Mouse (Mus musculus) embryonic fibroblast, embryonic 13.5 days (primary cell): ENCODE measurements around the gene Gemin8. TPM values are rescaled to one million over a fixed set of nuclear protein-coding genes. Genes with fewer than 3 reads are reported as not detected.
A peak's percentile ranks its signal among the peaks of the same experiment; 100 is the strongest.

Experiments used
- H3K27ac ChIP-seq: 2 replicates; pipeline ENCODE4 v1.5.1; 2012; ENCODE audit warnings: low read length, control low read depth, inconsistent platforms; ENCODE audit not compliant: insufficient read depth
- H3K4me1 ChIP-seq: 2 replicates; pipeline ENCODE4 v1.6.1; 2011; ENCODE audit warnings: low read length; ENCODE audit not compliant: control insufficient read depth, insufficient read depth
- H3K4me3 ChIP-seq: 2 replicates; pipeline ENCODE4 v1.5.1; 2011; ENCODE audit warnings: mild to moderate bottlenecking, control low read depth, low read length; ENCODE audit not compliant: insufficient read depth
- CTCF ChIP-seq: IDR thresholded peaks from 2 replicates; pipeline ENCODE4 v1.5.1; 2011; ENCODE audit warnings: mild to moderate bottlenecking, control low read depth, low read length, moderate library complexity, borderline replicate concordance; ENCODE audit not compliant: insufficient read depth
- POLR2A ChIP-seq: IDR thresholded peaks from 2 replicates; pipeline ENCODE4 v1.6.1; 2011; ENCODE audit warnings: low read depth, mild to moderate bottlenecking, control low read depth, low read length, moderate library complexity
- polyA plus RNA-seq: library from polyadenylated mRNA; stranded (reverse); fragments of >200 nt; gene quantifications from 2 replicates; pipeline ENCODE4 v1.2.4, GENCODE M21; 2011; ENCODE audit warnings: low read depth; ENCODE audit not compliant: missing spikeins, insufficient read length

Gemin8 gene
- polyA plus RNA-seq, 1 experiment, result 9.3 TPM

- TF ChIP-seq POLR2A (no peak), CTCF (no peak)
- Histone ChIP-seq H3K27ac (no peak overlapping the region), H3K4me1 (no peaks in the 10 kb centered on the region), H3K4me3 (no peak overlapping the region)
Measured at GRCm38 (mm10) chrX:166226856-166227255, 56.6 kb downstream of the Gemin8 start.

DNA sequence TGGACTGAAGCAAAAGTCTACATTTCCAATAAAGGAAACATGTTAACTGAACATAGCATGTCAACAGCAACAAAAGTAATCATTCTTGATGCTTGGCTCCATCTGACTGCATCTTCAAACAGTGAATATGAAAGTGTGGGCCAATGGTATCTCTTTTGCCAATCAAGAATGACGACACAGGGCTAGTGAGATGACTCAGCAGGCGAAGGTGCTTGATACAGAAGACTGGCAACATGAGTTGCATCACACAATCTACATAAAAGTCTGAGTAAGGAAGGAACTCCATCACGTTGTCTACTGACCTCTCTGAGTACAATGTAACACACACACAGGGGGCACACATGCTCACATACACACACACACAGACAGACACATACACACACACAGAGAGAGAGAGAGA lies 59.5 kb downstream of the Gemin8 start:
- Histone ChIP-seq H3K4me1 (no peaks in the 10 kb centered on the region), H3K4me3 (no peak overlapping the region), H3K27ac (no peak overlapping the region)
- TF ChIP-seq CTCF, result no peak
- no peak for TF ChIP-seq POLR2A

GRCm38 (mm10) chrX:166230515-166231267 lies 60.4 kb downstream of the Gemin8 start:
- H3K27ac ChIP-seq, result no peak overlapping the region
- no peak overlapping the region for H3K4me3 ChIP-seq
- no peaks in the 10 kb centered on the region for H3K4me1 ChIP-seq
- TF ChIP-seq POLR2A, result no peak
- TF ChIP-seq CTCF, result no peak

DNA sequence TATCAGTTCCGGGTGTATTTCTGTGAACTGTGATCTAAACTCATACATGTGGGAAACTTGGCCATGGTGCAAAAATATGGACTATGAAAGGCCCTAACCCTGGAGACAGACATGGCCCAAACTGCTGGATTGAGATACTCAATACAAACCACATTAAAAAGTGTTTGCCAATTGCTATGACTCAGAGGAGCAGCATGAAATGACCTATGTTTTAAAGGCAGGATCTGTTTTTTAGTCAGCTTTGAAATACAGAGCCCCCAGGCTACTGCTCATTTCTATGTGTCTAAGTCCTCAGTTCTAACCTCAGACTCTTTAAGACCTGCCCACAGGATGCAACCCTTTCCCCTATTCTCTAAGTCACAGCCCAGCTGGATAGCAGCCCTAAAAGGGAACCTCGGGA lies 65.9 kb downstream of the Gemin8 start:
- no peak for TF ChIP-seq POLR2A
- no peak for TF ChIP-seq CTCF

DNA sequence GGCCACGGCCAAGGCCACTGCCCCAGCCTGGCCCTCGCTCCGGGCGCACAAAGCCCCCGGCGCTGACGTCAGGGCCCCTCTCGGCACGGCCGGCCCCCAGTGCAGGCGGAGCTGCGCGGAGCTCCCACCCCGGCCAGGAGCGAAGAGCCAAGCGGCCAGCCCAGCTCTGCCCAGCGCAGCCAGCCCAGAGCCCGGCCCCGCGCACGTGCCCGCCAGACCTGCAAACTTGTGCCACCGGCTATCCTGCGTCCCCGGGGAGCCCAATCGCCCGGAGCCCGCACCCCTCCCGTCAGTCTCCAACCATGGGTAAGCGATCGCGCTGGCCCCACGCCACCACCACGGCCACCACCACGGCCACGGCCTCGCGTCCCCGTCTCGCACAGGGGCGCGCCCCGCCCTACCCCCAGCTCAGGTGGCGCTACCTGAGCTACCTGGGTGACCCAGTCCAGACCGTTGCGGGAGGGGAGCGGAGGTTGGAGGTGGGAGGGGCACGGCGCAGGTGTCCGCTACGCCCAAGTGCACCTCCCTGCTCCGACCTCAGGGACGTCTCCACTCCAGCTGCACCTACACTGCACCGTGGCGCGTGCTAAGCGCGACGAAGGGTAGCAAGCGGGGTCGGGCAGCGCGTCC lies 68.7 kb downstream of the Gemin8 start, which contains the start of gene Gpm6b:
Gpm6b (plus strand) TSS at position 81 of the 630 bp plus-strand sequence.
- Histone ChIP-seq H3K27ac (no peak within 1 kb of the TSS), H3K4me1 (peaks cover 3% of the 10 kb centered on the region; the same call in 1 of the 2 replicates), H3K4me3 (peak within 1 kb of the TSS; percentile 42)
- TF ChIP-seq POLR2A, result no peak
- no peak for TF ChIP-seq CTCF

More for the DNA sequence above, 65.9 kb downstream of the Gemin8 start:
- no peak overlapping the region for H3K4me3 ChIP-seq
- H3K4me1 ChIP-seq, result peaks cover 3% of the 10 kb centered on the region; the same call in 1 of the 2 replicates
- peak overlapping the region; percentile 65 for H3K27ac ChIP-seq

- Histone ChIP-seq H3K4me3 (peak overlapping the region; percentile 42), H3K27ac (no peak overlapping the region), H3K4me1 (peaks cover 3% of the 10 kb centered on the region; the same call in 1 of the 2 replicates)
- TF ChIP-seq CTCF (no peak), POLR2A (no peak)
Measured at GRCm38 (mm10) chrX:166239520-166239919, 69.3 kb downstream of the Gemin8 start.

Other genes starting within 250 kb of the Gemin8 start
- gene Gpm6b, start 68.5 kb downstream of the Gemin8 start, polyA plus RNA-seq, result 20.1 and 48.3 TPM in 2 replicates